Mouse (Mus musculus) kidney, adult 11 months (tissue): ENCODE data around the gene Scn1b.

Source experiments
- DNase-seq: peaks from one replicate; pipeline ENCODE4 v3.0.0; 2022

Gene Scn1b

GRCm38 (mm10) chr7:31126851-31127724, at the start of gene Scn1b:
TSS of gene Scn1b (minus strand) at chr7:31127003.
- DNase-seq: no peak

DNA sequence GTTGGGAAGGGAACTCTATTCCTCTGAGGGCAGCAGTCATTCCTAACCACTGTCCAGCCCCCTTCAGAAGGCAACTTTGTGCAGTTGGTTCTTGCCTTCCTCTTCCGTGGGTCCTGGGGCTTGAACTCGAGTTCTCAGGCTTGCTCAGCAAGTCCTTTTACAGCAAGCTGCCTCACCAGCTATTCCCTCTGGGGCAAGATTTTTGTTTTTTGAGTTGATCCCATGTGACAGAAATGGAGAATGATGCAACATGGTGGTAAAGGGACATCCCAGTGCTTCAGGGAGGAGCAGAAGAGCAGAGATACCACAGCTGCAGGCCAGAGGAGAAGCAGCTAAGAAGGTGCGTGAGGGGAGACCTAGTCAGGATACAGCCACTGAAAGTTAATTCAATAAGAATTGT, 48.3 kb upstream of the Scn1b start:
- no peak for DNase-seq

DNA sequence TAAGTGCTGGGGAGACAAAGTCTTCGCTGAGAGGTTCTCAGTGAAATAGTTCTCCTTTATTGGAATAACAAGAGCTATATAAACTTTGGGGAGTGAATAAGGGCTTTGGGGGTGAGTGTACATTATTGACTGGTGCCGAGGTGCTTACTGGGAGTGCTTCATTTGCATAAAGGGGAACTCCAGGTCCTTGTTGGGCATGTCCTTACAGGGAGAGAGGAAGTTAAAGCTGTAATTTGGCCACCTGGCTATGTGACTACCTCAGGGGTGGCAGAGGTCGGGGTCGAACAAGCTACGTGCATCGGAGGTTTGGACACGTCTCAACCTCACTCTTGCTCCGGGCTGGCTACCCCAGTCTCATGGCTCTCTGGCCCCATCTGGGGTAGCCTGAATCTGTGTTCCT, 47.7 kb upstream of the Scn1b start:
- DNase-seq: no peak

DNA sequence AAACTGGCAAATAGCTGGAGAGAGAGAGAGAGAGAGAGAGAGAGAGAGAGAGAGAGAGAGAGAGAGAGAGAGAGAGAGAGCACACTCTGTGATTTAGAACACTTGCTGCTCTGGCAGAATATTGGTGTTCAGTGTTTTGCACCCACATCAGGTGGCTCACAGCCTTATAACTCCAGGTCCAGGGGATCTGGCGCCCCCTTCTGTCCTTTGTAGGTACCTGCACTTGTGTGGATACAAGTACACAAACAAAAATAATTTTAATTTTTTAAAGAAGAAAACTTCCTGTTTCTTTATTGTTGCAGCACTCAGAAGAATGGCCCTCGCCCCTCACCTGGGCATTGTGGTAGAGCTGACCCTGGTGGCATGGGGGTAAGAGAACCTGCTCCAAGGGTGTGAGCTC, 45.4 kb upstream of the Scn1b start:
- DNase-seq: peak; percentile 34

DNA sequence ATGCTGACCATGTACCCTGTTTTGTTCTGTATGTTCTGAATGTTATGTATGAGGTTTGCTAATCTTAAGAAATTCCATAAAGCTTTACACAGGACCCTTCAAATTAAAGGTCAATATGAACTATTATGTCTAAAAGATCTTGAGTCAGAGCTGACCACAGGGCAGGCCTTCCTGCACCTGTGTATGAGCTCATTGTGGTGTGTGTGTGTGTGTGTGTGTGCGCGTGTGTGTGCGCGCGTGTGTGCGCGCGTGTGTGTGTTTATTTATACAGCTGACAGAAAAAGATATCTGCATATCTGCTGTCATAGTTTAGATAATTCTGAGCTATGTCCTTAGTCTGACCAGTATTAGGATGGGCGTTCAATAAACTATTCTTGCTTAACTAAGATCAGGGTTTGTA, 43.7 kb upstream of the Scn1b start:
- no peak for DNase-seq

- DNase-seq: peak; percentile 61
These were observed 41.6 kb upstream of the Scn1b start for GRCm38 (mm10) chr7:31168412-31168811.

DNA sequence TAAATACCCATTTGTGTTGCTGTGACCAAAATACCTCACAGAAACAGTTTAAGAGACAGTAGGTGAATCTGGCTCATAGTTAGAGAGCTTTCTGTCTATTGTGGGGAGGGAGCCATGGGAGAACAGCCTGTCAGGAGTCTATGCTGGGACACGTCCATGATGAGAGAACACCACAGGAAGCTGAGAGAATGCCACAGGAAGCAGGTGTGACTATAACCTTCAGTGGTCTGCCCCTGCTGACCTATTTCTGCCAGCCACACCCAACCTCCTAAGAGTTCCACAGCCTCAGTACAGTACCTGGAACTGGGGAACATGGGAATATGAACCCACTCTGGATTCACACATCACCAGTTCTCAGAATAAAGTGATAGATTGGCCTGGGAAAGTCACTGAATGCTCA, 37.9 kb upstream of the Scn1b start:
- no peak for DNase-seq

DNA sequence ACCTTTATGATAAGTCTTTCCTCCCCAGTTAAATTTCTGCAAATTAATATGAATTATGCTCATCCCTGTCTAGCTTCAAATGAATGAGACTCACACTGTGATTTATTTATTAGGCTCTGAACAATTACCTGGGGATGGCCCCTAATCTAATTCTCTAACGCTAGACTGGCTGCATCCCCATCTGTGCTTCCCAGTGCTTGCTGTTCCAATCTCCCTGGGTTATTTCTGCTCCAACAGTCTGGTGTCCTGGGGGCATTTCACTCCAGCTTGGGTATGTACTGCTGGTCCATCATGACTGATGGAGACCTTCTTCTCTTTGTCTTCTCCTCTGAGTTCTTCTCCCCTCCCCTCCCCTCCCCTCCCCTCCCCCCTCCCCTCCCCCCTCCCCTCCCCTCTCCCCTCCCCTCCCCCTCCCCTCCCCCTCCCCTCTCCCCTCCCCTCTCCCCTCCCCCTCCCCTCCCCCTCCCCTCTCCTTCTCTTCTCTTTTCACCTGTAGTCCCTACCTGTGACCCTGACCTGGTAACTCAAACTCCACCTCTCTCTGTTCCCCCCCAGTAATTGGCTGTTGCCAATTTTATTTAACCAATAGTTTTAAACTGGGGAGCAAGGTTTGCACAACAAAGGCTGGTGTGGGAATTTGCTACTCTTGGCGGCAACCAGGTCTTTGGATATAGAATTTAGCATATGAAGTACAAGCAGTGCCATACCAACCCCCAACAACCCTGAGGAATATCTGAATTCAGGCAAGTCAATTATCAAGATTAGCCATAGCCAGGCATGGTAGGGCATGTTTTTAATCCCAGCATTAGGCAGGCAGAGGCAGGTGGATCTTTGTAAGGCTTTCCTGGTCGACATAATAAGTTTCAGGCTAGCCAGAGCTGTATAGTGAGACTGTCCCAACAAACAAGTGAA, 37.1 kb upstream of the Scn1b start:
- DNase-seq: no peak

- peak; percentile 58 for DNase-seq
These were observed 35.5 kb upstream of the Scn1b start for GRCm38 (mm10) chr7:31162324-31162723.

GRCm38 (mm10) chr7:31161831-31162230, 35.0 kb upstream of the Scn1b start:
- no peak for DNase-seq

GRCm38 (mm10) chr7:31161246-31161645, 34.4 kb upstream of the Scn1b start:
- no peak for DNase-seq

- DNase-seq: no peak
These were observed 34.0 kb upstream of the Scn1b start for GRCm38 (mm10) chr7:31160763-31161162.

- DNase-seq: peak; percentile 48
These were observed 29.5 kb upstream of the Scn1b start for GRCm38 (mm10) chr7:31156034-31156928.

- peak; percentile 65 for DNase-seq
These were observed 28.7 kb upstream of the Scn1b start, which contains the start of gene Gramd1a for GRCm38 (mm10) chr7:31155296-31156033. TSS of gene Gramd1a (minus strand) at chr7:31155896.

GRCm38 (mm10) chr7:31153536-31154320, 26.9 kb upstream of the Scn1b start:
- DNase-seq: no peak

- DNase-seq: peak; percentile 67
These were observed 24.8 kb upstream of the Scn1b start for GRCm38 (mm10) chr7:31151301-31152241.

GRCm38 (mm10) chr7:31150566-31151300, 23.9 kb upstream of the Scn1b start:
- peak; percentile 86 for DNase-seq

GRCm38 (mm10) chr7:31149751-31150565, 23.2 kb upstream of the Scn1b start:
- DNase-seq: no peak
